Mouse (Mus musculus): Measurements from ENCODE around the gene Clta. TPM values are rescaled to one million over a fixed set of nuclear protein-coding genes. Genes with fewer than 3 reads are reported as not detected.

Gene Clta
- 44.7 TPM for polyA plus RNA-seq (2015; fragmentation: Illumina TruSeq; extraction: RNeasy Lipid Tissue Mini Kit (QIAGEN cat#74804); ENCODE audit: insufficient read depth, low read depth, low replicate concordance)

GRCm38 (mm10) chr4:44004126-44004525, at the start of gene Clta:
Clta (plus strand) TSS chr4:44004452.

GRCm38 (mm10) chr4:43957292-43957845, 46.9 kb upstream of the Clta start, which contains the start of gene Glipr2:
Glipr2 (plus strand) TSS chr4:43957401.

GRCm38 (mm10) chr4:43983181-43983580, 21.1 kb upstream of the Clta start, which contains the start of gene Ccin:
Ccin (plus strand) TSS chr4:43983483.

Other genes with a start within 250 kb of the Clta start
- not detected for gene Olfr159, start 233.4 kb upstream of the Clta start, polyA plus RNA-seq (2015; fragmentation: Illumina TruSeq; extraction: RNeasy Lipid Tissue Mini Kit (QIAGEN cat#74804); ENCODE audit: insufficient read depth, low read depth, low replicate concordance)
- gene Olfr156, start 180.6 kb upstream of the Clta start, polyA plus RNA-seq (2015; fragmentation: Illumina TruSeq; extraction: RNeasy Lipid Tissue Mini Kit (QIAGEN cat#74804); ENCODE audit: insufficient read depth, low read depth, low replicate concordance): not detected
- not detected for gene Olfr157, start 164.3 kb upstream of the Clta start, polyA plus RNA-seq (2015; fragmentation: Illumina TruSeq; extraction: RNeasy Lipid Tissue Mini Kit (QIAGEN cat#74804); ENCODE audit: insufficient read depth, low read depth, low replicate concordance)
- gene Olfr155, start 152.9 kb upstream of the Clta start, polyA plus RNA-seq (2015; fragmentation: Illumina TruSeq; extraction: RNeasy Lipid Tissue Mini Kit (QIAGEN cat#74804); ENCODE audit: insufficient read depth, low read depth, low replicate concordance): not detected
- 3.9 TPM for gene Reck, start 128.9 kb upstream of the Clta start, polyA plus RNA-seq (2015; fragmentation: Illumina TruSeq; extraction: RNeasy Lipid Tissue Mini Kit (QIAGEN cat#74804); ENCODE audit: insufficient read depth, low read depth, low replicate concordance)
- 4.0 TPM for gene Glipr2, start 47.1 kb upstream of the Clta start, polyA plus RNA-seq (2015; fragmentation: Illumina TruSeq; extraction: RNeasy Lipid Tissue Mini Kit (QIAGEN cat#74804); ENCODE audit: insufficient read depth, low read depth, low replicate concordance)
- not detected for gene Ccin, start 21.0 kb upstream of the Clta start, polyA plus RNA-seq (2015; fragmentation: Illumina TruSeq; extraction: RNeasy Lipid Tissue Mini Kit (QIAGEN cat#74804); ENCODE audit: insufficient read depth, low read depth, low replicate concordance)
- gene Gne, start 79.7 kb downstream of the Clta start, polyA plus RNA-seq (2015; fragmentation: Illumina TruSeq; extraction: RNeasy Lipid Tissue Mini Kit (QIAGEN cat#74804); ENCODE audit: insufficient read depth, low read depth, low replicate concordance): 6.8 TPM
- 7.6 TPM for gene Rnf38, start 229.3 kb downstream of the Clta start, polyA plus RNA-seq (2015; fragmentation: Illumina TruSeq; extraction: RNeasy Lipid Tissue Mini Kit (QIAGEN cat#74804); ENCODE audit: insufficient read depth, low read depth, low replicate concordance)

Measured in pancreas, adult 10 weeks (tissue).